Mouse (Mus musculus) small intestine, adult 2 months (tissue): Measurements from ENCODE around the gene S100a10.

Experiments used
- CTCF ChIP-seq: fragments of 200-500 bp; IDR thresholded peaks from 2 replicates; pipeline ENCODE4 v1.5.1; 2012; ENCODE audit warnings: low read depth, mild to moderate bottlenecking, control low read depth, inconsistent platforms, low read length, moderate library complexity, mixed read lengths; ENCODE audit not compliant: insufficient replicate concordance, insufficient read length; ENCODE audit errors: extremely low read depth
- POLR2A ChIP-seq: fragments of 200-500 bp; IDR thresholded peaks from 2 replicates; pipeline ENCODE4 v1.6.1; 2012; ENCODE audit warnings: low read depth, mild to moderate bottlenecking, control low read depth, inconsistent platforms, low read length, moderate library complexity

GRCm38 (mm10) chr3:93572058-93572791 lies 17.3 kb downstream of the S100a10 start:
- TF ChIP-seq CTCF (no peak), POLR2A (no peak)
